Mouse (Mus musculus): Measurements from ENCODE around the gene Alg2.

DNA sequence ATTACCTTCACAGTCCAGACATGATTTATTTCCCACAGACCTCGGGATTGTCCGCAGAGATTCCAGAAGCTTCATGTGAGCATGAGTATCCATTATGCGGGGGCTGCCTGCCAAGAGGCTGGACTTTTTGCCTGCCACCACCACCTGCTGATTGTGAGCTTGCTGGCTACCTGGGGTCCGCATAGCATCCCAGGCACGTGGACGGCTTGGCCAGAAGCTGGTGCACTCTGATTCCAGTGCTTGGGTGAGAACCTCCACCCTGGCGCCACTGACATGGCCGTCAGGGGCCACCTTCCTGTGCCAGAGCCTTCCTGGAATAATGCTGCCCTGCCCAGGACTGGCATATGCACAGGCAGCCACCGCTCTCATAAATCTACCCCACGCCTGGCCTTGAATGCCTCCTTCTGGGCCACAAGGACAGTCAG is 25.0 kb upstream of the Alg2 start:
- no peak for TF ChIP-seq POLR2A (IDR thresholded peaks at IDR 0.05; ENCODE audit: extremely low read depth, insufficient read depth, low read length)
- no peak for TF ChIP-seq CTCF (IDR thresholded peaks at IDR 0.05; ENCODE audit: low read depth, low read length)

Data from liver, adult 2 months (tissue).